Mouse (Mus musculus) adrenal gland, postnatal 10 days (tissue): ENCODE data around the gene Col25a1. TPM values are rescaled to one million over a fixed set of nuclear protein-coding genes. Genes with fewer than 3 reads are reported as not detected.
A peak's percentile ranks its signal among the peaks of the same experiment; 100 is the strongest.

Source experiments
- DNase-seq: peaks from one replicate; pipeline ENCODE4 v3.0.0; 2021; ENCODE audit warnings: mixed read lengths
- long read RNA-seq, 2 experiments: library from polyadenylated mRNA; stranded (forward); transcript quantifications; one replicate each; pipeline ENCODE4 v2.0.0; 2021
- total RNA-seq, 2 experiments: library from RNA; stranded (reverse); gene quantifications; 2 replicates each; pipeline ENCODE4 v1.2.3; 2021

The Col25a1 gene
- total RNA-seq, result 1 to 10 TPM; 4.6 to 5.6 TPM
- long read RNA-seq, experiment 1, partial matches to known transcripts, result 1 of 1 reads
- long read RNA-seq, experiment 1, other reads (novel, unspliced or antisense), result 0 of 1 reads
- long read RNA-seq, experiment 2, result 0 reads

DNA sequence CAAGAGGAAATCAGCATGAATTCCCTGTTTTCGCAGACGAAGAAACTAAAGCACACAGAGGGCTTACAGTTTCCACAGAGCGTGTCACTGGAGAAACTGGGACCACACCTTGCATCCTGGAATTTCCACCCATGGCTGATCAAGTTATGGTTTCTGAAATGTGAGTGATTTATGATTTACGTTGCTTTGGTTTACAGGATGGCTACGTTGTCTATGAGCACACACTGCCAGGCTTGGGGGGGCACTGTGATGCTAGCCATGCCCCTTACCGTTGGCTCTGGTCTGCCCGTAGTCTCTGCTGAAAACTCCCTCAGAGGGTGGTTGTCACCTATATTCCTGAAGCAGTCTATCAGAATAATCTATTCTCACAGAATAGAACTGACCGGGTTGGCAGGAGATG lies at the start of gene Col25a1:
Gene Col25a1 (plus strand): TSS at position 301 of the 400 bp plus-strand sequence.
- no peak for DNase-seq

DNA sequence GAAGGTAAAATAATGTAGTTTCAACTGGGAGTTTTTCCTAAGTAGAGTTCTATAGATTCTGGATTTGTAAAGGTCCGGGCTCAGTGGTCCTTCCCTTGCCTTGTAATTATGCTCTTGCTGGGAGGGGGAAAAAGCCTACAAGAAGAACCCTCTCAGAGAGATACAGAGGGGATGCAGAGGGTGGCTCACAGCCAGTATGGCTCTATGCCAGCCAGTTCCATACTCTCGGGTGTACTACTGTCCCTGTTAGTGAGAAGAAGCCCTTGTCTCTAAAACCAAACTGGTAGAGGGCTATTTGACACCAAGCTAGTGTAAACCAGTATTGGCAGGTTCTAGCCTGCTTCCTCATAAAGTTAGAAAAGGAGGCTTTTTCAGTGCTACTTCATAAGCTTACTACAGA lies 48.0 kb upstream of the Col25a1 start:
- no peak for DNase-seq

DNA sequence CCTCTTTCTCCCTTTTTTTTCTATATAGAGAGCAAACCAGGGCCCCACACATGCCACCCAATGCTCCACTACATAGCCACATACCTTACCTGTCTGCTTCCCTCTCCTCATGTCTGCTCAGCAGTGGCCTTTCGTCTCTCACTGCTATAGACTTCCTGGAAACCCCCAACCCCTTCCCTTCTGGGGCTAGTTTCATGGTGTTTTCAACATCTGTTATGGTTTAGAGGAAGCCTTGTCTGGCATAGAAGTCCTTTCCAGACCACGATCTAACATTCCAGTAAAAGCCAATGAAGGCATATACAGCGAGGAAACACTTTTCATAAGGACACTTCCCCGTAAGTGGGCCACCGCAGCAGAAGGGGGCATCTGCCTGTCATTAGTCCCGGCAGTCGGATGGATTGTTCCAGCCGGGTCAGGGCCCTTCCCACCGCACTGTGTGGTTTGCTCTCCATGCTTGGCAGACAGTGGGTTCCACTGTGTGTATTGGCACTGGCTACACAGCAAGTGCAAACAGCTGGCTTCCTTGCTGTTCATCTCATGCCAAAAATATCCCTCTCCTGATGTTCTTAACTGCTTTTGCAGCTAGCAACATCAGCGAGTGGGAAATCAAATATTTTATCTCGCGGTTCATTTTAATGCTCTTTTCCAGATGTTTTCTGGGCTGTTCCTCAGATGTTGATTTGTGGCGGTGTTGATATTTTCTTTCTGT lies 44.8 kb upstream of the Col25a1 start:
- DNase-seq, result peak; percentile 14

- DNase-seq, result no peak
Measured at GRCm38 (mm10) chr3:130087466-130087865, 43.8 kb upstream of the Col25a1 start.

- no peak for DNase-seq
Measured at GRCm38 (mm10) chr3:130088654-130089053, 42.6 kb upstream of the Col25a1 start.

DNA sequence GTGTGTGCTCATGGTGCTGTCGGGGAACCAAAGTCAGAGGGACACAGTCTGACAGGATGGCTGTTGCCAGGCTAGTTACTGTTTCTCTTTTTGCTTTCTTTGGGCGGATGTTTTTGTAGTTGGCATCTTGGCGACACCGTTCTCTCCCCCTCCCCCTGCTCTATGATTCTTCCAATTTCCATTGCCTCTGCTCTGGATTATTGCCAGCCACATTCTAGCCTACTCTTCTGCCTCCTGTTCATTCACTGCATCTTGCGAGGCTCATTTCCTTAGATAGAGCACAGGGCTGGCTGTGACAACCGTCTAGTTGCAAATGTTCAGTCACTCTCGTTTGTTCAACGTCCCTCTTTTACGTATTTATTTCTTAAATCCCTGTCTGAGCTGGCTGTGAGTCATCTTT lies 40.8 kb upstream of the Col25a1 start:
- DNase-seq, result no peak

DNA sequence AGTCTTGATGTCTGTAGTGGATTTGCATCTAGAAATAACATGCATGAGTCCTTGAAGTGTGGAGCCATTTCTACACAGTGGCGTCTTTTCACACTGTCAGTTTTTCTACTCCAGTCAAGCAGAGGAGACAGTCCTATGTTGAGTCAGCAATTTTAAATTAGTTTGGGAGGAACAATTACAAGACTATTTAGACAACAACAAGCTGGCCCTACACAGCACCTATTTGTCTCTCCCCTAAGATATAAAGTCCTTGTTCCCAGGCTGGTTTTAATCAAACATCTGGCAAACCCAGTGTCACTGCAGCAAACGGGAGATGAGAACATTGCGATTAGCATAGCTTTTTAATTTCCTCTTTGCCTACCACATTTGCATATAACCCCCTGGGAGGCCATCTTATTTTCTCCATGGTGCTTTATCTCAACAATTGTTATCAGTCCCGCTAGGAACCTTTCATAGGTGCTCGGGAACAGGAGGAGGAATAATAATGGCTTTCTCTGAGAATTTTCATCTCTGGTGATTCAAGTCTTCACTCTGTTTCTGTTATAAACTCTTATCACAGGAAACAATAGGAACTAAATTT lies 37.1 kb upstream of the Col25a1 start:
- no peak for DNase-seq

- peak; percentile 58 for DNase-seq
Measured at GRCm38 (mm10) chr3:130095160-130095781, 36.0 kb upstream of the Col25a1 start.

- peak; percentile 31 for DNase-seq
Measured at GRCm38 (mm10) chr3:130103486-130103885, 27.8 kb upstream of the Col25a1 start.

- DNase-seq, result no peak
Measured at GRCm38 (mm10) chr3:130104471-130104870, 26.8 kb upstream of the Col25a1 start.

- DNase-seq, result no peak
Measured at GRCm38 (mm10) chr3:130116886-130117285, 14.4 kb upstream of the Col25a1 start.

- DNase-seq, result no peak
Measured at GRCm38 (mm10) chr3:130127840-130128239, 3.5 kb upstream of the Col25a1 start.

GRCm38 (mm10) chr3:130128564-130128963 lies 2.7 kb upstream of the Col25a1 start:
- no peak for DNase-seq

DNA sequence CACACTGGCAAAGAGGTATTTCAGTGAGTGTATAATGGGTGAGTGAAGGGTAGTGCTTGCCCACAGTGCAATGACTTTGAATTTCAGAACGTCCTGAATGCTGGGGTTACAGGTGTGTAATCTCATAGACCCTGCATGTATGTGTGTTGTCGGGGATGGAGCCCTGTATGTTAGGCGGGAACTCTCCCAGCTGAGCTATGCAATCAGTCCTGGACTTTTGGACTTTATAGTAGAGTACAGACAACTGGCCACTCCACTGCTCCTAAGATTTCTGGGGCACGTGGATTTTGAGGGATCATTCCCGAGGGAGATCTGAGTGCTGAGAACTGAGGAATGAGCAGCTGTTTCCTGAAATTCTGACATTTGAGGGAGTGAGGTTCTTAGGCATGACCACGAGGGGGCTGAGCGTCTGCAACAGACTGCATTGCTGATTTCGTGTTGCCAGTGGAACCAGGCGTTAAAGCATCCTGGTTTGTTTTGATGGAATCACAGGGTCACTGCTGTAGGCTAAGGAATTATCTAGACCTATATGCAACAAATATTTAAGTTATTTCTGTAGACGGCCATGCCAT lies 1.6 kb upstream of the Col25a1 start:
- peak; percentile 6 for DNase-seq

DNA sequence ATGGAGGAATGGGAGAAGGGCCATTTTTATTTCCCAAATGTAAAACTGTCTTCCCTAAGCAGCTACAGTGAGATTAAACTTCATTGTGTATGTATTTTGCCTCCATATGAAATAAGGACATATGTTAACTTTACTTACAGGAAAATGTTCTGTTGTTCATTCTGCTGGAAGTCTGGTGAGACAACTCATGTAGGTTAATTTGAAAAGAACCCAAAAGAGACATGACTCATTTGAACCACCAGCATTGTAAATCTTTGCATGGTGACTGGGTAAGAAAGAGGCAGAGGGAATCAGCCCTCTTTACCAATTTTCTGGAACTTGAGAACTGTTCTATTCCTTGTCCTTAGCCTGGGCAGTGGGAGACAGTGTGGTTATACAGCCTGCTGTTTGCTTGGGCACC lies 5.9 kb downstream of the Col25a1 start:
- DNase-seq, result no peak

- no peak for DNase-seq
Measured at GRCm38 (mm10) chr3:130137640-130138039, 6.3 kb downstream of the Col25a1 start.

GRCm38 (mm10) chr3:130145874-130146273 lies 14.6 kb downstream of the Col25a1 start:
- no peak for DNase-seq

- no peak for DNase-seq
Measured at GRCm38 (mm10) chr3:130147827-130148226, 16.5 kb downstream of the Col25a1 start.

DNA sequence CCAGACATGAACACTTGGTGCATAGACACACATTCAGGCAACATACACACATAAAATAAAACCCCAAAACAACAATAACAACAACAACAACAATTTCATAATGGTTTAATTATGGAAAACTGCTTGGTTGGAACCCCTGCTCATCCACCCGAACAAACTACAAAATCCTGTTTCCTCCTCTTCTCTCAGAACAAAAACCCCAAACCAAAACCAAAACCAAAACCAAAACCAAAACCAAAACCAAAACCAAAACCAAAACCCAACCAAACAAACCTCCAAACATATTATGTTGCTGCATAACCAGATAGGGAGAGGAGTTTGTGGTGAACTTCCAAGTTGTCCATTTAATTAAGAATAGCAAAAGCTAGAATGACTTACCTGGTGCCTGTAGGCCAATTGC lies 17.9 kb downstream of the Col25a1 start:
- no peak for DNase-seq

DNA sequence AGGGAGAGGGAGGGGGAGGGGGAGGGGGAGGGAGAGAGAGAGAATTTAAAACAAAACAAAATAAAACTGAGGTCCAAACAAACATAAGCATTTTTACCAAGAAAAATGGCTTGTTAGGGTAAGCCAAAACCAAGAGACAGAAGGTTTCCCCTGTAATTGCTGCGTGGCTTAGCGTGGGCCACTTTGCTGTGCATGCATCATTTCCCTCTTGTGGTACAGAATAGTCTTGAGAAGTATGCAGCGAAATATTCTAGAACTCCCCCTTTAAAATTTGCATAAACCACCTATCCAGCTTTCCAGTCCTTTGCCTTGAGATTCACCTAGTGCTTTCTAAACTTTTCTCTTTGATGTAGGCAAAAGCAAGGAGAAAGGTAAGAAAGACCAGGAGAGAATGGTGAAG lies 21.8 kb downstream of the Col25a1 start:
- DNase-seq, result no peak

- no peak for DNase-seq
Measured at GRCm38 (mm10) chr3:130157551-130157950, 26.2 kb downstream of the Col25a1 start.

- peak; percentile 34 for DNase-seq
Measured at GRCm38 (mm10) chr3:130159906-130160305, 28.6 kb downstream of the Col25a1 start.

- no peak for DNase-seq
Measured at GRCm38 (mm10) chr3:130160902-130161301, 29.6 kb downstream of the Col25a1 start.
